Mouse (Mus musculus): ENCODE data around the gene Clybl. TPM values are rescaled to one million over a fixed set of nuclear protein-coding genes. Genes with fewer than 3 reads are reported as not detected.

The Clybl gene
- total RNA-seq, 2 experiments from 2014 or later = 9.7 to 24.2 TPM

Other genes starting within 250 kb of the Clybl start
- gene Gpr183, start 216.5 kb upstream of the Clybl start, total RNA-seq (2014; fragmentation: Nextera tagmentation) = 3.2 and 3.3 TPM in 2 replicates
- gene Gpr183, start 216.5 kb upstream of the Clybl start, total RNA-seq (2017) = 3.4 and 3.7 TPM in 2 replicates
- gene Timm8a2, start 147.0 kb upstream of the Clybl start, total RNA-seq (2014; fragmentation: Nextera tagmentation) = not detected in 2 replicates
- gene Timm8a2, start 147.0 kb upstream of the Clybl start, total RNA-seq (2017) = not detected in 2 replicates
- gene Tm9sf2, start 74.7 kb upstream of the Clybl start, total RNA-seq (2014; fragmentation: Nextera tagmentation) = 62.7 and 67.8 TPM in 2 replicates
- 108 and 113 TPM in 2 replicates for gene Tm9sf2, start 74.7 kb upstream of the Clybl start, total RNA-seq (2017)

Measured in granulocyte monocyte progenitor cell, adult 5-6 weeks (primary cell).